Mouse (Mus musculus) ovary, postnatal 10 days (tissue): Measurements from ENCODE around the gene Flad1.
A peak's percentile ranks its signal among the peaks of the same experiment; 100 is the strongest.
"Not testable (repeated sequence)": the region's sequence is repeated elsewhere in the genome, so short reads cannot be mapped to it uniquely, and the experiment has no call there.

ENCODE experiments used
- DNase-seq: peaks from one replicate; pipeline ENCODE4 v3.0.0; 2022; ENCODE audit warnings: low spot score

Flad1 gene

DNA sequence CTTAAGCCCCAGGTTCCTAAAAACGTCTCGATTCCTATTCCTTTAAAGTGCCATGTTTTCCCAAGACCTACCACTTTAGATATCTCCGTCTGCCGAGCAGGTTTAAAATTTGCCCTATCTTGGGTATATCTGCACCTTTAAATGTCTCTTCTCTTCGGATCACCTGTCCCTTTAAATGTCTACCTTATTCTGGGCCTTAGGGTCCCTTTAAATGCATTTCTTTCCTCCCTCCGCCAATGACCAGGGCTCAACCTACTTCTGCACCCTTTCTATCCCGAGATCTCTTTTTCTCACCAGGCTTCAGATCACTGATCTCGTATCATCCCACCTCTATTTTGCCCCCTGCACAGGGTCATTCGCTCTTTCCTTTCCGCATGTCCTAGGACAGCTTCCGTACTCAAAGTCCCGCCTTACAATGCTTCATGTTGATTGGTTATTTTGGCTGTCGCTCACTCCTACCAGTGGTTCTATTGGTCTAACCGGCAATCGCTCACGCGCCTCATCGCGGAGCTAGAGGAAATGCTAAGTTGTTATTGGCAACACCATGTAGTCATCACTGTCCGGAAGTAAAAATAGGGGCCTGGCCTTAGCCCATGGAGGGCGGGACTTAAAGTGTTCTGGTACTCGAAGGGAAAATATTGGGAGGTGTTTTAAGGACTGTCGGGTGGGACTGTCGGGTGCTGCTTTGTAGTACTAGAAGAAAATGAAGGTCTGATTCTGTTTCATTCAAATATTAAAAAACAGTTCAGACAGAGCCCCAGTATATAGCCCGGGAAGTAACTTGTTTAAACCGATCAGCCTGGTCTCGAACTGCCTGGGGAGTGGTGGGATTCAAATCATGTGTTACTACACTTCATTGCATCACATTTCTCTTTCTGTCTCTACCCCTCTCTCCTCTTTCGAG is at the start of gene Flad1:
Gene Flad1, minus strand, starts transcription at position 381 of the 904 bp plus-strand sequence.
- peak; percentile 99 for DNase-seq

DNA sequence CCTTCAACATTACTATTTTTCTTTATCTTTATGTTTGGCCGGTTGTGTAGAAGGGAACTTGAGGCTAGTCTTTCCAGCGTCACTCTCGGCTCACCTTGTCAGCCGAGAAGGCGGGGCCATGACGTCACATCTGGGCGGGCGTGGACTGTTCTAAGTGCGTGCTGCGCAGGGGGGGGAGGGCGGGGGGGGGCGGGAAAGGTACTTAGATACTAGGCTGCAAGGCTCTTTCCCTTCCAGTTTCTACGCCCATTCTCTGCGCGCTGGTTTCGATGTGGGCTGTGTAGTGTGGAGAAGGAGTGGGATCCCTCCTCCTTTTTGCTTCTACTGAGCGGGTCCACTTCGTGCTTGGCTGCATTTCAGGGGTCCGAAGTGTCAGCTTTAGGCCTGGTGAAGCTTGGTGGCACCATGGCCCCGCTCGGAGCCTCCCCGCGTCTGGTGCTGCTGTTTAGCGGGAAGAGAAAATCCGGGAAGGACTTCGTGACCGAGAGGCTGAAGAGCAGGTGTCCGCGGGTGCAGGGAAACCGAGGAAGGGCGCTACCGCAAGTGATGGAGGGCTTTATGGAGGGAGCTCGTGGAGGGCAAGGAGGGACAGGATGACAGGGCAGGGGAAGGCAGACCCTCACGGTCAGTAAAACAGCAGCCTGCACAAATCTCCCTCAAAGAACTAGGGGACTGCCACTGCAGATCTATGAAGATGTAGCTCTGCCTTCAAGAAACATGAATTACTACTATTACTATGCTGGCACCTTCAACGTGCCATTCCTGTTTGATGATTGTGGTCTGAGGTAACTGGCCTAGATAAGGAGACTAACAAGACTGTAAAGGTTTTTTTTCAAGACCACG is 47.5 kb upstream of the Flad1 start:
- DNase-seq = peak; percentile 66

GRCm38 (mm10) chr3:89458372-89458964 is 46.8 kb upstream of the Flad1 start:
- DNase-seq = no peak

DNA sequence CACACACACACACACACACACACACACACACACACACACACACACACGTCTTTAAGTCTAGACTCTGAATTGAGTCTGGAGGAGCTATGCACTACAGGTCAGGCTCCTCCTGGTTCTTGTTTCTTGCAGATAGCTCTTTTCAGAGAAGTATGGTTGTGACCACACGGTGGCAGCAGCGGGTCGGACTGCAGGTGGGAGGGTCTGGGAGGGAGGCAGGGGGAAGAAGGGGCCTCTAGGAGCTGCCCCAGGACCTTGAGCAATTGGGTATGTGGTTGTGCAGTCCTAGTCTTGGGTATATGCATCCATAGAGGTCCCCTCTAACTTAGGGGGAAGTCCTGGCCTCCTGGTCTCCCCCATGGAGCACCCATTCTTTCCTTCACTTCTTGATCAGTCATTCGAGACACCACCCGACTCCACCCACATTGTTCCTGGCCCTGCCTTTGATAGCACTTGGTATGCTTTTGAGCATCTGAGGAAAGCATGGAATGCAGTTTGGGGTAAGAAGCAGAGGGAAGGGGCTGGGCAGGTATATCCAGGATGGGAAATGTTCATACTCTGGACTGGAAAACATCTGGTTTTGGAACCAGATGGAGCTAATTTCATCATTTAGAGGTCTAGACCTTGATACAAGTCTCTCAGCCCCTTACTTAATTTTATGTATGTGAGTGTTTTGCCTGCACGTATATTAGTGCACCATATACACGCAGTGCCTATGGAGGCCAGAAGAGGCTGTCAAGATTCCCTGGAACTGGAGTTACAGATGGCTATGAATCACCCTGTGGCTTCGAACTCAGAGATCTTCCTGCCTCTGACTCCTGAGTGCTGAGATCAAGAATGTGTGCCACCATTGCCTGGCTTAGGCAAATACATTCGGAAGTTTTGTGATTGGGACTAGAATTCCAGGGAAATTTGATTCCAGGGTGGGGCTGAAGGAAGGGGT is 45.3 kb upstream of the Flad1 start:
- DNase-seq = no peak

GRCm38 (mm10) chr3:89455786-89456285 is 44.2 kb upstream of the Flad1 start:
- no peak for DNase-seq

DNA sequence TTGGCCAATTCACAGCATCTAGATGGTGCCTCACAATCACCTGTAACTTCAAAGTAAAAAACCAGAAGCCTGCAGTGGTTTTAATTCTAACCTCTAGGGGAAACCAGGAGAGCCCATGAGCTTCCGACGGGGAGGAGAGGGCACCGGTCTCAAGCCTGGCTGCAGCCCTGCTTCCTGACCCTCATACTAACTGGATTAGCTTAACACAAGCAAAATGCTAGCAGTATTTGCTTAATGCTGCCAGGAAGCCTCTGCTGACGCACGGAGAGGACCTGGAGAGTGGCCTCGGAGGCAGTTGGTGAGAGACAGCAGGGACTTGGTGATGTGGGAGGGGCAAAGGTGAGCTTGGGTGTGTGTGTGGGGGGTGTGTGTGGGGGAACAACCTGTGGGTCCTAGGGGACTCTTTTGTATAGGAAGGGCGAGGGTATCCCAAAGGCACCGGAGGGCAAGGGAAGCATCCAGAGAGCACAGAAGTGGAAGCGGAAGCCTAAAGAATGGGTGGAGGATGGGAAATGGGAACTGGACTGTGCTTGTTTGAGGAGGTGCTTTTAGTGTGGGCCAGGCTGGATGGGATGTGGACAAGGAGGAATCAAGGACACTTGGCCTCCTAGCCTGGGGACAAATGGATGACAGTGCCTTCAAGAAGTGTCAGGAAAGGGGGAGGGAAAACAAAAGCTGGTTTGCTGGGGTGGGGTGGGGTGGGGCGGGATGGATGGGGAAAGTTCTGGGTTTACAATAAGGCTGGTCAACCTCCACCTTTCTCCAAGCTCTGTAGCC is 42.9 kb upstream of the Flad1 start, which contains the start of gene Pmvk:
Gene Pmvk, plus strand, starts transcription at position 141 of the 777 bp plus-strand sequence.
- DNase-seq = no peak

- DNase-seq = no peak
Measured at GRCm38 (mm10) chr3:89451916-89452315, 40.2 kb upstream of the Flad1 start.

GRCm38 (mm10) chr3:89449541-89449940 is 37.9 kb upstream of the Flad1 start:
- peak; percentile 45 for DNase-seq

DNA sequence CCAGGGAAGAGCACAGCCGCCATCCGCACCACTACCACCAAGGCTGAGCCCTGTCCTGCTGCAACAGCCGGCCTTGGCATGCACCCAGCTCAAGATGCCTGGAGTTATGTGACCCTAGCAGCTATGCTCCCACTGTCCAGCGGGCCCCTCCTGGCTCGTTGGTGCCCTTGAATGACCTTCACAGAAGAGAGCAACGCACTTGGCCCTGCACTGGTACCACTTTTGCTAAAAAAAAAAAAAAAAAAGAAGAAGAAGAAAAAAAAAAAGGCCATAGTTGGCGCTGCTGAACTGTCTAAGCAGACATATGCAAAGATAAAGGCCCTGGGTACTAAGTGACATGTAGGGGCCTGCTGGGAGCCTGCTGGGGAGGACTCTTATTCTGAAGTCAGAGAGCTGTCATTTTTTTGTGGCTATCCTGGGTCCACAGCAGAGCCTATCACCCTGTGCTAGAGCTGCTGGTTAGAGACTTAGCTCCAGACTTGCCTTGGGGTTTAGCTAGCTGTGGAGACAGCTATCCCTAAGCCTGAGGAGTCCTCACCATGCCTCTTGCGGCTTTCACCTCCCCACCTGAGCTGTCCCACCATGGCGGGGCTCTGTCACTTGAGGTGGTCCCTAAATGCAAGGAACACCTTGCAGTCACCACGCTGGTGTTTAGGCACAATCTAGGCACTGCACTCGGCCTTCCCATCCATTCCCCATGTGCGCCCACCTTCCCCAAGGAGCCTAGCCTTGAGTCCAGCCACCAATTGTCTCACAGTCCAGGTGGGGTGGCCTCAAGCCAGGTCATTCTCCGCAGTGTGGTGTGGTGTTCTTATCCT is 37.3 kb upstream of the Flad1 start:
- no peak for DNase-seq

DNA sequence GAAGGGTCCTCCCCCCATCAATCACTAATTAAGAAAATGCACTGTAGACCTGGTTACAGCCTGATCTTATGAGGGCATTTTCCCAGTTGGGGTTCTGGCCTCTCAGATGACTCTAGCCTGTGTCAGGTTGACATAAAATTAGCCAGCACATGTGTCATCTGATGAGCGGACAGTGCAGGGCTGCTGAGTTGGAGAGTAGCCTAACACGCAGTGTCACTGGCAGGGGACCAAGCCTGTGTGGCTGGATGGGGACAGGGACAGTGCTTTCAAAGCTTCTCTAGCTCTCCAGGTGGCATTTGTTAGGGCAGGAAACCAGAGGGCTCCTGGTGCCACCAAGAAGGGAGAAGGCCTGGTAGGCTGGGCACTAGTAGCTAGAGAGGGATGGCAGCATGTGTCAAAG is 29.0 kb upstream of the Flad1 start:
- no peak for DNase-seq

GRCm38 (mm10) chr3:89437269-89437668 is 25.6 kb upstream of the Flad1 start:
- no peak for DNase-seq

GRCm38 (mm10) chr3:89436176-89437113 is 24.8 kb upstream of the Flad1 start, which contains the start of gene Pbxip1:
Gene Pbxip1 (plus strand): TSS chr3:89436706.
- DNase-seq = peak; percentile 33

DNA sequence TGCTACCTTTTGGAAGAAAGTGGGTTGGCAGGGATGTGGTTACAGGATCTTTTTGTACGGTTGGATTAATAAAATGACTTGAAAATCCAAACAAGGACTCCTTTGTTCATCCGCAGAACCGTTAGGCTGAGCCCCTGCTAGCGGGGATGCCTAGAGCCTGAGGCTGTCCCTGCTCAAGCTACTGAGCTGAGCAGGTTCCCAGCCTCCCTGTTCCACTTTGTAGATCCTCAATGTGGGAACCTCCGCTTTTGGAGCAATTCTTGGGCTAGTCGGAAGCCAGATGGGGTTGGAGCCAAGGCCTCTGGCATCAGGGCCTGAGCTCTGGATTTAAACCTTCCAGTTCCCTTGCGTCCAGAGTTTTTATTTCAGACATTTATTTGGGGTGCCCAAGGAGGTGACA is 23.4 kb upstream of the Flad1 start:
- DNase-seq = no peak

DNA sequence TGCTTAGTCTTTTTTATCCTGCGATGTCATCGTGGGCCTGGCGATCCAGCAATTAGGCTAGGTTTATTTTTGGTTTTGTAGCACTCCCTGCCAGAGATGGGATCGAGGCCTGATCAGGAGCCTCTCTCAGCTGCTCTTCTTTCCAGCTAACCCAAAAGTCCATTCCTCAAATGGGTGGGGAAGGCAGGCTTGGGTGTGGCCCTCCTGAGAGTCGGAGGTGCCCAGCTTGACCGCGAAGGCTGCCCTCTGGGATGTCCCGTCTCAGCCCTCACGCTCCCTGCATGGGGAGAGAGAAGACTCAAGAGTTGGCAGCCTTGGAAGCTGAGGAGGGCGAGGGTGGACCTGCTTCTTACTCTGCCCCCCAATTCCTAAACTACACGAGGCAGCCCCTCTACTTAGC is 22.9 kb upstream of the Flad1 start:
- no peak for DNase-seq

- no peak for DNase-seq
Measured at GRCm38 (mm10) chr3:89432606-89433005, 20.9 kb upstream of the Flad1 start.

- peak; percentile 88 for DNase-seq
Measured at GRCm38 (mm10) chr3:89430171-89431159, 18.8 kb upstream of the Flad1 start, which contains the start of gene Pygo2. Gene Pygo2 (plus strand): TSS chr3:89430214.

DNA sequence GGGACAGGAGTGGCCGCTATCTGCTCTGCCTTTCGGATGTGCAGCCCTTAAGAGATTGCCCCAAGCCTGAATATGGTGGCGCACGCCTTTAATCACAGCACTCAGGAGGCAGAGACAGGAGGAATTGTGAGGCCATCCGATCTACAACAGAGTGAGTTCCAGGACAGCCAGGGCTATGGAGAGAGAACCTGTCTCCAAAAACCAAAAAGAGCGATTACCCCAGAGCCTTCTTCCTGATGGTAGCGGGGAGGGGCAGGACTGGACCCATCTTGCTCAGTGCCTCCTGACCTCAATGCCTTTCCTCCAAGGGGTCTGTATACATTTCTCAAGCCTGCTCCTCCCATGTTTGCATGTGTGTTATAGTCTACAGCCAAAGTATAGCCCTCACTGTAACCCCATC is 17.4 kb upstream of the Flad1 start:
- DNase-seq = not testable (repeated sequence)
